Mouse (Mus musculus) kidney, adult 18-20 months (tissue): ENCODE results near the gene Ranbp9.

Source experiments
- DNase-seq: peaks from one replicate; pipeline ENCODE4 v3.0.0; 2021

Ranbp9 gene

GRCm38 (mm10) chr13:43447721-43448120 is 33.4 kb downstream of the Ranbp9 start:
- DNase-seq, result no peak

- no peak for DNase-seq
Measured at GRCm38 (mm10) chr13:43445754-43446153, 35.3 kb downstream of the Ranbp9 start.

GRCm38 (mm10) chr13:43444717-43445116 is 36.4 kb downstream of the Ranbp9 start:
- no peak for DNase-seq

- DNase-seq, result no peak
Measured at GRCm38 (mm10) chr13:43443706-43444105, 37.4 kb downstream of the Ranbp9 start.

- no peak for DNase-seq
Measured at GRCm38 (mm10) chr13:43442551-43442950, 38.5 kb downstream of the Ranbp9 start.

GRCm38 (mm10) chr13:43440376-43440775 is 40.7 kb downstream of the Ranbp9 start:
- DNase-seq, result no peak

GRCm38 (mm10) chr13:43433395-43433794 is 47.7 kb downstream of the Ranbp9 start:
- DNase-seq, result no peak

- DNase-seq, result no peak
Measured at GRCm38 (mm10) chr13:43428436-43428835, 52.6 kb downstream of the Ranbp9 start.

- DNase-seq, result no peak
Measured at GRCm38 (mm10) chr13:43415249-43415648, 65.8 kb downstream of the Ranbp9 start.

- DNase-seq, result no peak
Measured at GRCm38 (mm10) chr13:43413611-43414010, 67.5 kb downstream of the Ranbp9 start.

GRCm38 (mm10) chr13:43412311-43412710 is 68.8 kb downstream of the Ranbp9 start:
- no peak for DNase-seq

- no peak for DNase-seq
Measured at GRCm38 (mm10) chr13:43399576-43399975, 81.5 kb downstream of the Ranbp9 start.

- peak; percentile 99 for DNase-seq
Measured at GRCm38 (mm10) chr13:43398297-43399080, 82.6 kb downstream of the Ranbp9 start, which contains the start of gene Nol7. Gene Nol7, plus strand, starts transcription at chr13:43398390.

- DNase-seq, result no peak
Measured at GRCm38 (mm10) chr13:43397700-43398296, 83.3 kb downstream of the Ranbp9 start.

GRCm38 (mm10) chr13:43385321-43385720 is 95.8 kb downstream of the Ranbp9 start:
- DNase-seq, result no peak

- no peak for DNase-seq
Measured at GRCm38 (mm10) chr13:43379989-43380388, 101.1 kb downstream of the Ranbp9 start.

- DNase-seq, result no peak
Measured at GRCm38 (mm10) chr13:43374918-43375432, 106.1 kb downstream of the Ranbp9 start.

- no peak for DNase-seq
Measured at GRCm38 (mm10) chr13:43374205-43374604, 106.9 kb downstream of the Ranbp9 start.

GRCm38 (mm10) chr13:43372892-43373291 is 108.2 kb downstream of the Ranbp9 start:
- DNase-seq, result no peak

GRCm38 (mm10) chr13:43370063-43370462 is 111.0 kb downstream of the Ranbp9 start:
- DNase-seq, result no peak

- DNase-seq, result no peak
Measured at GRCm38 (mm10) chr13:43365825-43366184, 115.3 kb downstream of the Ranbp9 start.

- DNase-seq, result peak; percentile 93
Measured at GRCm38 (mm10) chr13:43364985-43365824, 115.9 kb downstream of the Ranbp9 start, which contains the start of gene Sirt5. Gene Sirt5, plus strand, starts transcription at chr13:43365496.

- DNase-seq, result peak; percentile 19
Measured at GRCm38 (mm10) chr13:43362353-43362752, 118.7 kb downstream of the Ranbp9 start.
